Mouse (Mus musculus): ENCODE measurements around the gene Tcp11l2.

- TF ChIP-seq CTCF (IDR thresholded peaks at IDR 0.05; ENCODE audit: low read depth), result no peak
- TF ChIP-seq EP300 (IDR thresholded peaks at IDR 0.05; ENCODE audit: low read depth), result no peak
These were observed 8.8 kb downstream of the Tcp11l2 start for GRCm38 (mm10) chr10:84585294-84585650.

Data from liver, postnatal 0 days (tissue).